Mouse (Mus musculus) thymus, adult 2 months (tissue): Measurements from ENCODE around the gene Rbm33. TPM values are rescaled to one million over a fixed set of nuclear protein-coding genes. Genes with fewer than 3 reads are reported as not detected.

ENCODE experiments used
- DNase-seq: peaks from one replicate; pipeline ENCODE4 v3.0.0; 2021
- H3K27ac ChIP-seq: fragments of 200-500 bp; 2 replicates; pipeline ENCODE4 v1.5.1; 2012; ENCODE audit warnings: low read length, control low read depth; ENCODE audit not compliant: control insufficient read depth, insufficient read depth
- H3K27me3 ChIP-seq: fragments of 200-500 bp; 2 replicates; pipeline ENCODE4 v1.6.1; 2012; ENCODE audit warnings: mild to moderate bottlenecking, low read length, moderate library complexity, mixed read lengths; ENCODE audit not compliant: control insufficient read depth, insufficient read depth
- H3K36me3 ChIP-seq: fragments of 200-500 bp; 2 replicates; pipeline ENCODE4 v1.6.1; 2012; ENCODE audit warnings: mild to moderate bottlenecking, low read length, moderate library complexity; ENCODE audit not compliant: control insufficient read depth, insufficient read depth
- H3K4me1 ChIP-seq: fragments of 200-500 bp; replicated peaks from 2 replicates; pipeline ENCODE4 v1.6.1; 2012; ENCODE audit warnings: low read length; ENCODE audit not compliant: control insufficient read depth, insufficient read depth
- H3K4me3 ChIP-seq: fragments of 200-500 bp; 2 replicates; pipeline ENCODE4 v1.5.1; 2012; ENCODE audit warnings: mild to moderate bottlenecking, low read length, control low read depth, moderate library complexity; ENCODE audit not compliant: control insufficient read depth, insufficient read depth
- CTCF ChIP-seq: fragments of 200-500 bp; IDR thresholded peaks from 2 replicates; pipeline ENCODE4 v1.5.1; 2012; ENCODE audit warnings: mild to moderate bottlenecking, control low read depth, low read length, moderate library complexity, borderline replicate concordance; ENCODE audit not compliant: control insufficient read depth, poor library complexity, insufficient read depth; ENCODE audit errors: extremely low read depth
- POLR2A ChIP-seq: fragments of 200-500 bp; IDR thresholded peaks from 2 replicates; pipeline ENCODE4 v1.6.1; 2012; ENCODE audit warnings: mild to moderate bottlenecking, low read length, control low read depth, moderate library complexity; ENCODE audit not compliant: control insufficient read depth, poor library complexity, insufficient read depth; ENCODE audit errors: extremely low read depth
- WGBS: fragments of 180-500 bp; shearing (Covaris S2); methylation state at CpG from one replicate; pipeline ENCODE4 v1.1.7; 2018; 5-methylcytosine and 5-hydroxymethylcytosine counted together
- polyA plus RNA-seq: library from polyadenylated mRNA; depleted of rRNA; stranded (reverse); fragments of >200 nt; gene quantifications from 2 replicates; pipeline ENCODE4 v1.2.3, GENCODE M21; 2012

Gene Rbm33
- polyA plus RNA-seq, 1 experiment = 80.9 TPM

- Histone ChIP-seq H3K4me3 (no peak overlapping the region), H3K4me1 (no peaks in the 10 kb centered on the region), H3K27ac (no peak overlapping the region), H3K36me3 (no peaks in the 10 kb centered on the region), H3K27me3 (peaks cover 6% of the 10 kb centered on the region; the same call in 1 of the 2 replicates)
- DNase-seq = no peak
- 85% methylated on average over 1 of the region's 1 CpGs for WGBS
- TF ChIP-seq CTCF = no peak
- TF ChIP-seq POLR2A = no peak
Observed at GRCm38 (mm10) chr5:28456366-28456765, 139.4 kb downstream of the Rbm33 start.

DNA sequence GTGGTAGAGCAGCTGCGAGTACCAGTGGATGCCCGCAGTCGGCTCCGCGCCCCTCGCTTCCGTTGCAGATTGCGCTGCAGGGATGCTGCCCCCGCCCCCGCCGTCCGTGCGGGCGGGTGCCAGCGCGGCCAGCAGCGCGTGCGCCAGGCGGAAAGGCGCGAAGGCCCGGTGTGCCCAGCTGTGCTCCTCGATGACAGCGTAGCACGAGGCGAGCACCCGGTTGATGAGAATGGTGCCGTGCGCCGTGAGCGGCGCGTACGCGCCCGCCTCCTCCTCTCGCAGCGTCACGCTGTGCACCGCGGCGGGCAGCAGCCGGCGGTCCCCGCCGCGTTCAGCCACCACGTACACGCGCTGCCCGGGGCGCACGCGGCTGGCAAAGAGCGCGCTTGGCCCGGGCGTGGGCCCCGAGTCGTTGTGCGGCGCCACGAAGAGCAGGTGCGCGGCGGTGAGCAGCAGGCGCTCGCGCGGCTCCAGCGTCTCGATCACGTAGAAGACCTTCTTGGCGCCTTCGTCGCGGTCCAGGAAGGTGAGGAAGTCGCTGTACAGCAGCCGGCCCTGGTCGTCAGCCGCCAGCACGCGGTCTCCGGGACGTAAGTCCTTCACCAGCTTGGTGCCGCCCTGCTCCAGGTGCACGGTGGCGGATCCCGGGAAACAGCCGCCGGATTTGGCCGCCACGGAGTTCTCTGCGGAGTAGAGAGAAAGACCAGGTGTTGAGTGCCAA is 141.2 kb downstream of the Rbm33 start:
- TF ChIP-seq POLR2A (no peak), CTCF (no peak)
- Histone ChIP-seq H3K36me3 (no peaks in the 10 kb centered on the region), H3K27me3 (peaks cover 6% of the 10 kb centered on the region; the same call in 1 of the 2 replicates), H3K4me3 (no peak overlapping the region), H3K4me1 (no peaks in the 10 kb centered on the region), H3K27ac (no peak overlapping the region)
- WGBS = 5% methylated on average over 95 of the region's 95 CpGs
- DNase-seq = no peak

DNA sequence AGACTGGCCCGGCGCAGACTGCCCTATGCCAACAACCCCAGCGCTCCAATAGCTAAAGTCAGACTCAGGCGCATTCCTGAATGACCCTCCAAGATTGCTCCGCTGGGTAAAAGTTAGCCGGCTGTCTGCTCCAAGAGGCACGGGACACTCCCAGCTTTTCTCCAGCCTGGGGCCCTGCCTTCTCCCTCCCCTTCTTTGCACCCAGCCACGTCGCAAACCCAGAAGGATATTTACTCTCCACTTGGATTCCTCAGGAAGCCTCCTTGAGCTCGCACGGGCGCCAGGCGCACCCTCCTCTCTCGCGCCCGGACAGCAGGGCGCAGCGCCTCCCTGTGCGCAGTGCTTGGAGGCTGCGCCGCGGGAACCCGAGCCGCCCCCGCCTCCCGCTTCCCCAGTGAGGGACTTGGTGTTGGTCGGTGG is 141.9 kb downstream of the Rbm33 start:
- WGBS = 9% methylated on average over 27 of the region's 27 CpGs
- no peak overlapping the region for H3K4me3 ChIP-seq
- DNase-seq = no peak

GRCm38 (mm10) chr5:28459456-28460225 is 142.7 kb downstream of the Rbm33 start:
- no peak for DNase-seq
- Histone ChIP-seq H3K27me3 (peaks cover 10% of the 10 kb centered on the region; the same call in 1 of the 2 replicates), H3K36me3 (no peaks in the 10 kb centered on the region), H3K4me3 (no peak overlapping the region), H3K27ac (no peak overlapping the region), H3K4me1 (no peaks in the 10 kb centered on the region)
- no peak for TF ChIP-seq CTCF
- TF ChIP-seq POLR2A = no peak
- WGBS = 9% methylated on average over 41 of the region's 41 CpGs

More for the DNA sequence above, 141.9 kb downstream of the Rbm33 start:
- Histone ChIP-seq H3K36me3 (no peaks in the 10 kb centered on the region), H3K4me1 (no peaks in the 10 kb centered on the region), H3K27ac (no peak overlapping the region), H3K27me3 (peaks cover 6% of the 10 kb centered on the region; the same call in 1 of the 2 replicates)
- no peak for TF ChIP-seq POLR2A
- no peak for TF ChIP-seq CTCF

DNA sequence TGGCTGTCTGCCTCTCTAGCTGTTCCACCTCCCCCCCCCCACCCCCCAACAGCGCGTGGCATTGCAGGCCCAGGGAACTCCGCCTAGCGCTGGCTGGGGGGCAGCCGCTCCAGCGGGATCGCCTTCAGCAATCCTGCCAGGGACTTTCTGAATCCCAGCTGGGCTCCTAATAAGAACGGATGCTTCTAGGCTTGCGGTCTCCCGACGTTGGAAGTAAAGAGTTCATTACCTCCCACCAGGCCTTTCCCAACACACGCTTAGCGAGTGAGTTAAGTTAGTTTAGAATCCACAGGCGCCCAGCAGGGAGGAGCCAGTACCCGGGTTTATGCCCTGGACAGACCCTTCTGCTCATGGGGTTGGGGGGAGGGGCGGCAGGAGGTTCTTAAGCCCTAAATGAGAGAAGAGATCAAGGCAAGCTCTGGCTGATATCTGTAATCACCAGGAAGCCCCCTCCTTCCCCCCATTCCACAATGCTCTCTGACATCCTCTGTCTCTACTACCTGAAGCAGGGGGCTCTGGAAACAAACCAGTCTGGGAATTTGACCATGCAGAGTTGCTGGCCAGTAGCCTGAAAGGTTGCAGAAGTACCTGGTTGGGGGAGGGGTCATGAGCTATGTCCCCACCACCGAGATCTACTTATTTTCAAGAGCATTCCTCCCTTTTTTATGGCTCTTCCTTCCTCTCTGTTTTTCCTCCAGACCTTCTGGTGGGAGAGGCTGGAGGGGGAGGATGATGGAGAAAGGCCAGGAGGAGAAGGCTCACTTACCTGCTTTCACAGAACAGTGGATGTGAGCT is 143.8 kb downstream of the Rbm33 start:
- Histone ChIP-seq H3K27ac (no peak overlapping the region), H3K27me3 (peaks cover 10% of the 10 kb centered on the region; the same call in 1 of the 2 replicates), H3K4me3 (no peak overlapping the region), H3K4me1 (no peaks in the 10 kb centered on the region), H3K36me3 (no peaks in the 10 kb centered on the region)
- TF ChIP-seq CTCF (no peak), POLR2A (no peak)
- no peak for DNase-seq
- WGBS = 8% methylated on average over 17 of the region's 17 CpGs

GRCm38 (mm10) chr5:28461376-28461775 is 144.5 kb downstream of the Rbm33 start:
- no peak for DNase-seq
- Histone ChIP-seq H3K4me1 (no peaks in the 10 kb centered on the region), H3K4me3 (no peak overlapping the region), H3K36me3 (no peaks in the 10 kb centered on the region), H3K27me3 (peaks cover 10% of the 10 kb centered on the region; the same call in 1 of the 2 replicates), H3K27ac (no peak overlapping the region)
- TF ChIP-seq CTCF = no peak
- TF ChIP-seq POLR2A = no peak
- WGBS = 30% methylated on average over 11 of the region's 11 CpGs
